Mouse (Mus musculus): ENCODE results near the gene Stam.
"Not testable (repeated sequence)": the region's sequence is repeated elsewhere in the genome, so short reads cannot be mapped to it uniquely, and the experiment has no call there.

- TF ChIP-seq CTCF (IDR thresholded peaks at IDR 0.05; ENCODE audit: control insufficient read depth, insufficient read depth, low read length); POLR2A (IDR thresholded peaks at IDR 0.05; ENCODE audit: borderline replicate concordance, control insufficient read depth, low read depth, low read length): not testable (repeated sequence)
Measured at GRCm38 (mm10) chr2:14198325-14198903, 124.5 kb downstream of the Stam start.
